Mouse (Mus musculus) forebrain, embryonic 11.5 days (tissue): ENCODE results near the gene Gsta4. TPM values are rescaled to one million over a fixed set of nuclear protein-coding genes. Genes with fewer than 3 reads are reported as not detected.

Experiments
- ATAC-seq: fragments of 200-750 bp; cut with Nextera tagmentation; replicated peaks from 2 replicates; pipeline ENCODE4 v1.8.0; 2017; ENCODE audit warnings: moderate TSS enrichment; ENCODE audit not compliant: low FRiP score
- DNase-seq: peaks from one replicate; pipeline ENCODE4 v3.0.0-alpha.2; 2017; ENCODE audit warnings: low spot score
- H3K27ac ChIP-seq: fragments of 300-500 bp; sonication (generic); 2 replicates; pipeline ENCODE4 v1.5.1; 2014; ENCODE audit warnings: low read depth, low read length
- H3K27me3 ChIP-seq: fragments of 300-500 bp; sonication (generic); 2 replicates; pipeline ENCODE4 v1.6.1; 2014; ENCODE audit warnings: mild to moderate bottlenecking, low read length, mixed read lengths; ENCODE audit not compliant: control insufficient read depth, insufficient read depth
- H3K36me3 ChIP-seq: fragments of 300-500 bp; sonication (generic); 2 replicates; pipeline ENCODE4 v1.6.1; 2014; ENCODE audit warnings: mild to moderate bottlenecking, low read length, moderate library complexity, mixed read lengths; ENCODE audit not compliant: control insufficient read depth, insufficient read depth
- H3K4me1 ChIP-seq: fragments of 300-500 bp; sonication (generic); replicated peaks from 2 replicates; pipeline ENCODE4 v1.6.1; 2014; ENCODE audit warnings: low read length, mixed read lengths; ENCODE audit not compliant: control insufficient read depth, insufficient read depth
- H3K4me2 ChIP-seq: fragments of 300-500 bp; sonication (generic); 2 replicates; pipeline ENCODE4 v1.6.1; 2014; ENCODE audit warnings: low read depth, mild to moderate bottlenecking, low read length, moderate library complexity, mixed read lengths; ENCODE audit not compliant: severe bottlenecking
- H3K4me3 ChIP-seq: fragments of 300-500 bp; sonication (generic); 2 replicates; pipeline ENCODE4 v1.5.1; 2014; ENCODE audit warnings: low read depth, low read length
- H3K9ac ChIP-seq: fragments of 300-500 bp; sonication (generic); 2 replicates; pipeline ENCODE4 v1.6.1; 2014; ENCODE audit warnings: low read length
- H3K9me3 ChIP-seq: fragments of 300-500 bp; sonication (generic); 2 replicates; pipeline ENCODE4 v1.6.1; 2016; ENCODE audit warnings: low read length, mixed read lengths; ENCODE audit not compliant: control insufficient read depth
- WGBS: fragments of 180-500 bp; shearing (Covaris S2); extraction: QIAGEN DNeasy Blood & Tissue Kit; methylation state at CpG from one replicate; pipeline ENCODE4 v1.1.7; 2014; 5-methylcytosine and 5-hydroxymethylcytosine counted together
- polyA plus RNA-seq: library from polyadenylated mRNA; unstranded; fragments of >200 nt; fragmentation: Nextera tagmentation; extraction: Ambion mirVana; gene quantifications from 2 replicates; pipeline ENCODE4 v1.2.1, GENCODE M21; 2014

Gene Gsta4
- polyA plus RNA-seq, 1 experiment from 2014 or later = 58.5 TPM

- Histone ChIP-seq H3K4me3 (no peak overlapping the region), H3K36me3 (no peaks in the 10 kb centered on the region), H3K27ac (no peak overlapping the region), H3K9me3 (no peaks in the 10 kb centered on the region), H3K9ac (no peak overlapping the region), H3K4me2 (no peak overlapping the region), H3K4me1 (no peaks in the 10 kb centered on the region), H3K27me3 (no peaks in the 10 kb centered on the region)
- DNase-seq = no peak
- WGBS = 94% methylated on average over 3 of the region's 3 CpGs
- no peak for ATAC-seq
Observed at GRCm38 (mm10) chr9:78210079-78210478, 27.5 kb downstream of the Gsta4 start.

DNA sequence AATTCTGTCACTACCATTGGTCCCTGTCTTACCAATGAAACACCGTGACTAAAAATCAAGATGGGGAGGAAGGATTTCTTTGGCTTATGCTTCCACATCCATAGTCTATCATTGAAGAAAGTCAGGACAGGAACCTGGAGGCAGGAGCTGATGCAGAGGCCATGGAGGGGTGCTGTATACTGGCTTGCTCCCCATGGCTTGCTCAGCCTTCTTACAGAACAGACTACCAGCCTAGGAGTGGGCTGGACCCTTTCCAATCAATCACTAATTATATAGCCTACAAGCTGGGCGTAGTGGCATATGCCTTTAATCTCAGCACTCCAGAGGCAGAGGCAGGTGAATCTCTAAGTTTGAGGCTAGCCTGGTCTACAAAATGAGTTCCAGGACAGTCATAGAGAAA is 28.2 kb downstream of the Gsta4 start:
- Histone ChIP-seq H3K27me3 (no peaks in the 10 kb centered on the region), H3K36me3 (no peaks in the 10 kb centered on the region), H3K4me3 (no peak overlapping the region), H3K9ac (no peak overlapping the region), H3K27ac (no peak overlapping the region), H3K4me2 (no peak overlapping the region), H3K9me3 (no peaks in the 10 kb centered on the region), H3K4me1 (no peaks in the 10 kb centered on the region)
- no peak for ATAC-seq
- DNase-seq = no peak
- 90% methylated on average over 2 of the region's 2 CpGs for WGBS

DNA sequence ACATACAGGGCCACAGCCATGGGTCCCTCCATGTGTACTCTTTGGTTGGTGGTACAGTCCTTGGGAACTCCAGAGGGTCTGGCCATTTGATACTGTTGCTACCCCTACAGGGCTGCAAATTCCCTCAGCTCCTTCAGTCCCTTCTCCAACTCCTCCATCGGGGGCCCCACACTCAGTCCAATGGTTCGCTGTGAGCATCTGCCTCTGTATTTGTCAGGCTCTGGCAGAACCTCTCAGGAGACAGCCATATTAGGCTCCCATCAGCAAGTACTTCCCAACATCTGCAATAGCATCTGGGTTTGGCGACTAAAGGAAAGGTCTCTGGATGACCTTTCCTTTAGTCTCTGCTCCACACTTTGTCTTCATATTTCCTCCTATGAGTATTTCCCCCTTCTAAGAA is 28.9 kb downstream of the Gsta4 start:
- Histone ChIP-seq H3K4me3 (no peak overlapping the region), H3K9ac (no peak overlapping the region)

GRCm38 (mm10) chr9:78212341-78213049 is 29.9 kb downstream of the Gsta4 start:
- Histone ChIP-seq H3K36me3 (no peaks in the 10 kb centered on the region), H3K9ac (no peak overlapping the region), H3K4me2 (no peak overlapping the region), H3K9me3 (no peaks in the 10 kb centered on the region), H3K4me1 (no peaks in the 10 kb centered on the region), H3K4me3 (no peak overlapping the region), H3K27ac (no peak overlapping the region), H3K27me3 (no peaks in the 10 kb centered on the region)
- no peak for DNase-seq
- ATAC-seq = no peak
- 90% methylated on average over 7 of the region's 7 CpGs for WGBS

More for the DNA sequence above, 28.9 kb downstream of the Gsta4 start:
- Histone ChIP-seq H3K9me3 (no peaks in the 10 kb centered on the region), H3K4me2 (no peak overlapping the region), H3K36me3 (no peaks in the 10 kb centered on the region), H3K27ac (no peak overlapping the region), H3K27me3 (no peaks in the 10 kb centered on the region), H3K4me1 (no peaks in the 10 kb centered on the region)
- no peak for DNase-seq
- 97% methylated on average over 3 of the region's 3 CpGs for WGBS
- no peak for ATAC-seq

DNA sequence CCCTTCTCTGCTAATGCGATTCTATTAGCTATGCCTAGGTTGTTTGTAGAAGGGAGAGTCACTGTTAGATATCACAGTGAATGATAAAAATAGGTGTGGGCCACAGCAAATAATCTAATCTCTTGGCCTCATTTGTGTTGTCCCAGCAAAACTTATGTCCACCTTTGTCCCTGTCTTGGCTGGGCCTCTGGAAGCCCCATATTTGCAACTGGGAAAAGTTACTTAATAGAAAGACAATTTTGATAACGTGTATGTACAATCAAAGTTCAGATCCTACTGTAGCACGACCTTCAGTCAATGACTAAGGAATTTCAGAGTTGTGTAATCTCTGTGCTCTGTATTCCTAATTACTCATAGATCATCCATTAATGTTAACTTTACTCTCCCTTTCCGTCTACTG is 34.5 kb downstream of the Gsta4 start:
- Histone ChIP-seq H3K27ac (no peak overlapping the region), H3K9me3 (no peaks in the 10 kb centered on the region), H3K36me3 (no peaks in the 10 kb centered on the region), H3K4me2 (no peak overlapping the region), H3K4me3 (no peak overlapping the region), H3K9ac (no peak overlapping the region), H3K4me1 (no peaks in the 10 kb centered on the region), H3K27me3 (no peaks in the 10 kb centered on the region)
- ATAC-seq (no peak), DNase-seq (no peak)
- 83% methylated on average over 4 of the region's 4 CpGs for WGBS

DNA sequence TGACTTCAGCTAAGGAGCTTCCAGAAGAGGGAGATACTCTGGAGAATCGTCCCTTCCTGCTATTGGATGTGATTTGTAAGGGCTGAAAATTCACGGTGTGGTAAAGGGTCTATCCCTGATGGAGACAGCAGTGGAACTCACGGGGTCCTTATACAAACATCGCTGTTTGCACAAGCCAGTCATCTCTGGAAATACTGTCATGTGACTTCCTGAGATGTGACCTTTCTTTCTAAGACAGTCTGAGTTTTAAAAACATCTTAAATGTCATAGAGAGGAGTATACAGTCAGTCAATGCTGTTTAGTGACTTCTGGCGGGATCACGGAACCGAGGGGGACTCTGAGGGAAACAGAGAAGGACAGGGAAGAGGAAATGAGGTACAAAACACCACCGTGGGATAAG is 40.0 kb downstream of the Gsta4 start:
- DNase-seq (no peak), ATAC-seq (no peak)
- Histone ChIP-seq H3K27me3 (no peaks in the 10 kb centered on the region), H3K36me3 (no peaks in the 10 kb centered on the region), H3K9ac (no peak overlapping the region), H3K4me3 (no peak overlapping the region), H3K4me1 (no peaks in the 10 kb centered on the region), H3K9me3 (no peaks in the 10 kb centered on the region), H3K27ac (no peak overlapping the region), H3K4me2 (no peak overlapping the region)
- 83% methylated on average over 8 of the region's 8 CpGs for WGBS

- Histone ChIP-seq H3K4me3 (no peak overlapping the region), H3K4me2 (no peak overlapping the region), H3K27me3 (no peaks in the 10 kb centered on the region), H3K36me3 (no peaks in the 10 kb centered on the region), H3K4me1 (no peaks in the 10 kb centered on the region), H3K27ac (no peak overlapping the region), H3K9me3 (no peaks in the 10 kb centered on the region), H3K9ac (no peak overlapping the region)
- ATAC-seq (no peak), DNase-seq (no peak)
- WGBS = 76% methylated on average over 10 of the region's 10 CpGs
Observed at GRCm38 (mm10) chr9:78223221-78223902, 40.8 kb downstream of the Gsta4 start.

- Histone ChIP-seq H3K4me1 (no peaks in the 10 kb centered on the region), H3K36me3 (no peaks in the 10 kb centered on the region), H3K9me3 (no peaks in the 10 kb centered on the region), H3K4me2 (no peak overlapping the region), H3K27ac (no peak overlapping the region), H3K27me3 (no peaks in the 10 kb centered on the region), H3K4me3 (no peak overlapping the region), H3K9ac (no peak overlapping the region)
- no peak for ATAC-seq
- DNase-seq = no peak
- 96% methylated on average over 2 of the region's 2 CpGs for WGBS
Observed at GRCm38 (mm10) chr9:78224418-78224817, 41.8 kb downstream of the Gsta4 start.

GRCm38 (mm10) chr9:78225304-78225703 is 42.7 kb downstream of the Gsta4 start:
- WGBS = 85% methylated on average over 11 of the region's 11 CpGs
- no peak for ATAC-seq
- no peak overlapping the region for H3K4me2 ChIP-seq
- no peaks in the 10 kb centered on the region for H3K27me3 ChIP-seq
- no peaks in the 10 kb centered on the region for H3K36me3 ChIP-seq
- H3K4me3 ChIP-seq = no peak overlapping the region
- H3K9ac ChIP-seq = no peak overlapping the region
- no peak for DNase-seq
- no peak overlapping the region for H3K27ac ChIP-seq
- H3K4me1 ChIP-seq = no peaks in the 10 kb centered on the region
- no peaks in the 10 kb centered on the region for H3K9me3 ChIP-seq
